7 mouse cellular contexts compared by ENCODE assay signal in genomic region chr19:28011718-28012499, GRCm38 (mm10). TPM values are rescaled to one million over a fixed set of nuclear protein-coding genes. Genes with fewer than 3 reads are reported as not detected.
DNase-seq lines count a peak whose midpoint lies in the region; ATAC-seq lines count a peak whose summit lies in the region.

No protein-coding gene starts in this region.

- H3K9ac ChIP-seq in hindbrain, embryonic 13.5 days = peak overlapping the region; percentile 92

- H3K4me2 ChIP-seq in hindbrain, embryonic 13.5 days = peak overlapping the region; percentile 57

- H3K27me3 ChIP-seq in hindbrain, embryonic 13.5 days = no peaks in the 10 kb centered on the region

- DNase-seq in adrenal gland, adult 18-20 months (ENCODE audit: low spot score in 2 of 2) = peak; percentile 71 to 75
- peak; percentile 88 for DNase-seq in cerebellum, adult 9-11 months
- peak; percentile 54 to 73 for DNase-seq in frontal cortex, postnatal 10 days (ENCODE audit: low spot score in 2 of 2)
- peak; percentile 79 for DNase-seq in layer of hippocampus, postnatal 36 days
- DNase-seq in lung, postnatal 14 days = peak; percentile 68
- peak; percentile 68 for DNase-seq in right cerebral cortex, postnatal 14 days

- peak; percentile 69 for ATAC-seq in hindbrain, embryonic 13.5 days (ENCODE audit: low FRiP score)

- peaks cover 10% of the 10 kb centered on the region for H3K4me1 ChIP-seq in hindbrain, embryonic 13.5 days (replicated peaks)

- H3K9me3 ChIP-seq in hindbrain, embryonic 13.5 days = no peaks in the 10 kb centered on the region

- H3K4me3 ChIP-seq in hindbrain, embryonic 13.5 days = peak overlapping the region; percentile 92

- peak overlapping the region; percentile 100 for H3K27ac ChIP-seq in hindbrain, embryonic 13.5 days

- H3K36me3 ChIP-seq in hindbrain, embryonic 13.5 days = no peaks in the 10 kb centered on the region

- under 1% methylated on average over 51 of the region's 52 CpGs for WGBS in hindbrain, embryonic 13.5 days

RNA-seq across cellular contexts. Expression of gene Rfx3, which starts 0.9 kb away (rescaled TPM):
- total RNA-seq in adrenal gland, adult 18-20 months (2021) = 1 to 10 TPM; 4.8 to 5.9 TPM
- 26.7 and 27.8 TPM in 2 replicates for polyA plus RNA-seq in hindbrain, embryonic 13.5 days (2015; fragmentation: Nextera tagmentation; extraction: Ambion mirVana)
- total RNA-seq in layer of hippocampus, postnatal 36 days (2021) = 100 to 1,000 TPM; 141 to 146 TPM

Comparison
In these comparisons a context has a peak if more than half of its experiments do, and no peak if none do; other contexts are left out.
1. Peak in every context shown above with its lines: DNase-seq, ATAC-seq, H3K4me3 ChIP-seq and H3K27ac ChIP-seq.
2. RNA of gene Rfx3, which starts 0.9 kb away (total RNA-seq): 141 to 146 TPM in layer of hippocampus, postnatal 36 days; 4.8 to 5.9 TPM in adrenal gland, adult 18-20 months; every median in the first group is over 10 times any median in the second.